Mouse (Mus musculus): ENCODE measurements around the gene Gm266.
A peak's percentile ranks its signal among the peaks of the same experiment; 100 is the strongest.

Gm266 gene

GRCm38 (mm10) chr12:111454543-111455280 is 30.9 kb downstream of the Gm266 start:
- DNase-seq (ENCODE audit: low spot score in 2 of 2), result no peak

- DNase-seq (ENCODE audit: low spot score in 2 of 2), result no peak
These were observed 31.6 kb downstream of the Gm266 start for GRCm38 (mm10) chr12:111454021-111454420.

- DNase-seq (ENCODE audit: low spot score in 2 of 2), result no peak
These were observed 34.1 kb downstream of the Gm266 start for GRCm38 (mm10) chr12:111451561-111451960.

- DNase-seq (ENCODE audit: low spot score in 2 of 2), result no peak
These were observed 35.3 kb downstream of the Gm266 start for GRCm38 (mm10) chr12:111450359-111450758.

GRCm38 (mm10) chr12:111448931-111449705 is 36.5 kb downstream of the Gm266 start:
- no peak for DNase-seq (ENCODE audit: low spot score in 2 of 2)

GRCm38 (mm10) chr12:111447898-111448760 is 37.5 kb downstream of the Gm266 start:
- no peak for DNase-seq (ENCODE audit: low spot score in 2 of 2)

GRCm38 (mm10) chr12:111447350-111447749 is 38.3 kb downstream of the Gm266 start:
- no peak for DNase-seq (ENCODE audit: low spot score in 2 of 2)

- DNase-seq (ENCODE audit: low spot score in 2 of 2), result no peak
These were observed 38.9 kb downstream of the Gm266 start for GRCm38 (mm10) chr12:111446745-111447144.

GRCm38 (mm10) chr12:111445890-111446613 is 39.6 kb downstream of the Gm266 start:
- DNase-seq (ENCODE audit: low spot score in 2 of 2), result no peak

- DNase-seq (ENCODE audit: low spot score in 2 of 2), result no peak
These were observed 40.3 kb downstream of the Gm266 start for GRCm38 (mm10) chr12:111445161-111445889.

GRCm38 (mm10) chr12:111443921-111444831 is 41.4 kb downstream of the Gm266 start:
- DNase-seq (ENCODE audit: low spot score in 2 of 2), result no peak

- DNase-seq (ENCODE audit: low spot score in 2 of 2), result no peak
These were observed 42.4 kb downstream of the Gm266 start for GRCm38 (mm10) chr12:111443011-111443870.

- no peak for DNase-seq (ENCODE audit: low spot score in 2 of 2)
These were observed 43.2 kb downstream of the Gm266 start, which contains the start of gene Tnfaip2 for GRCm38 (mm10) chr12:111442309-111443010. TSS of gene Tnfaip2 (plus strand) at chr12:111442469.

GRCm38 (mm10) chr12:111441523-111441922 is 44.1 kb downstream of the Gm266 start:
- DNase-seq (ENCODE audit: low spot score in 2 of 2), result peak; percentile 52 to 60

- DNase-seq (ENCODE audit: low spot score in 2 of 2), result no peak
These were observed 44.8 kb downstream of the Gm266 start for GRCm38 (mm10) chr12:111440701-111441373.

- DNase-seq (ENCODE audit: low spot score in 2 of 2), result no peak
These were observed 46.8 kb downstream of the Gm266 start for GRCm38 (mm10) chr12:111438850-111439249.

- DNase-seq (ENCODE audit: low spot score in 2 of 2), result no peak
These were observed 48.3 kb downstream of the Gm266 start for GRCm38 (mm10) chr12:111437222-111437900.
